Mouse (Mus musculus) spleen, embryonic (tissue): ENCODE measurements at regions not wholly inside any gene's neighbourhood (a gene's known extent, or its start where the extent isn't known, plus 50 kb on each side); places are given as distances from the start of the nearest gene placed in this dataset.

Experiments used
- CTCF ChIA-PET: fragments of 350-600 bp; sonication (Branson Sonifier 250); formaldehyde crosslinking; loops from one replicate; lab custom pipeline; 2022; lab: Charles Lee

GRCm38 (mm10) chr3:104586342-104587175 is 51.9 kb upstream of the Slc16a1 start:
- CTCF ChIA-PET: interaction anchor here (0.7 to 0.9 kb wide), 2 partner anchors 34 to 111 kb away, joined by 3 to 6 read pairs; no protein-coding TSS in a partner anchor

GRCm38 (mm10) chr3:104585303-104585702 is 53.2 kb upstream of the Slc16a1 start:
- CTCF ChIA-PET: no interaction called here

GRCm38 (mm10) chr3:104583236-104583635 is 55.2 kb upstream of the Slc16a1 start:
- CTCF ChIA-PET: no interaction called here

- CTCF ChIA-PET: no interaction called here
These were observed 55.9 kb upstream of the Slc16a1 start for GRCm38 (mm10) chr3:104582521-104582920.

GRCm38 (mm10) chr3:104579186-104579585 is 59.3 kb upstream of the Slc16a1 start:
- CTCF ChIA-PET: no interaction called here

GRCm38 (mm10) chr3:104578374-104578773 is 60.1 kb upstream of the Slc16a1 start:
- CTCF ChIA-PET: no interaction called here

GRCm38 (mm10) chr3:104577228-104577927 is 61.1 kb upstream of the Slc16a1 start:
- CTCF ChIA-PET: no interaction called here

- CTCF ChIA-PET: no interaction called here
These were observed 61.7 kb upstream of the Lrig2 start for GRCm38 (mm10) chr3:104573277-104573940.

- CTCF ChIA-PET: no interaction called here
These were observed 60.4 kb upstream of the Lrig2 start for GRCm38 (mm10) chr3:104571935-104572631.

- CTCF ChIA-PET: no interaction called here
These were observed 53.9 kb upstream of the Lrig2 start for GRCm38 (mm10) chr3:104565423-104566230.

- CTCF ChIA-PET: no interaction called here
These were observed 53.1 kb upstream of the Lrig2 start for GRCm38 (mm10) chr3:104564857-104565256.

- CTCF ChIA-PET: interaction anchor here (0.7 kb wide), 1 partner anchor 41 kb away, joined by 6 read pairs; no protein-coding TSS in a partner anchor
These were observed 49.8 kb upstream of the Lrig2 start for GRCm38 (mm10) chr3:104561567-104561966.
